Mouse (Mus musculus) erythroid progenitor cell, adult 5-6 weeks (primary cell): ENCODE measurements around the gene Kifc3. TPM values are rescaled to one million over a fixed set of nuclear protein-coding genes. Genes with fewer than 3 reads are reported as not detected.
"Not testable (repeated sequence)": the region's sequence is repeated elsewhere in the genome, so short reads cannot be mapped to it uniquely, and the experiment has no call there.

Source experiments
- ATAC-seq: replicated peaks from 2 replicates; pipeline ENCODE4 v1.8.0; 2016; ENCODE audit warnings: moderate number of reproducible peaks, mild to moderate bottlenecking, moderate TSS enrichment, inconsistent platforms; ENCODE audit not compliant: poor library complexity, low FRiP score, severe bottlenecking
- total RNA-seq, 2 experiments: library from RNA; stranded (forward) in 1 of 2; stranded (reverse) in 1 of 2; fragments of 150-400 nt in 1 of 2; fragments of 186-747, 209-891 nt in 1 of 2; gene quantifications; 2 replicates each; pipeline versions ENCODE4 v1.2.3 to v1.2.4; 2015 to 2017; ENCODE audit warnings: low replicate concordance in 2 of 2

Kifc3 gene
- total RNA-seq, 2 experiments from 2014 or later, result 0.76 TPM; not detected in 1

DNA sequence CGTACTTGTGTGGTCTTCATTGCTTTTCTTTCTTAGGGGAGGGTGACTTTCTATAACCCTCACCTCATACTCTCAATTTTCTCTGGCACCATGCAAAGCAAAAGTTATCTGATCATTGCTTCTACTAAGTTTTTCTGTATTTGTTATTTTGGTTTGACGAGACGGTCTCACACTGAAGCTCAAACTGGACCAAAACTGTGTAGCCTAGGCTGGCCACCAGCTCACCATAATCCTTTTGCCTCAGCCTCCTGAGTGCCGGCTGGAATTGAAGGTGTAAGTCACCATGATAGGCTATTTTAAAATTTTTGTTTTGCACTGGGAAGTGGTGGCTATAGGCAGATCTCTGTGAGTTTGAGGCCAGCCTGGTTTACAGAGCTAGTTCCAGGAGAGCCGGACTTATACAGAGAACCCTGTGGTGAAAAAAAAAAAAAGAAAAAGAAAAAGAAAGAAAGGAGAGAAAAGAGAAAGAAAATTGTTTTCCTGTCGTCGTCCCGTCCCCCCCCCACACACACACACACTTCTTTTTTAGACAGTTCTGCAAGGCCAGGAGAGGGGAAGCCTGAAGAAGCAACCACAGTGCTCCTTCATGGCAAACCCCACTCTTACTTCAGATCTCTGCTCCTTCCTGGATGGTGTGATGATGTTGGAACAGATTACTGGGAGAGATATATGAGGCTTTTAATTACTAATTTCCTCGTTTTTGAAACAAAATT is 870 bp upstream of the Kifc3 start:
- ATAC-seq, result no peak

DNA sequence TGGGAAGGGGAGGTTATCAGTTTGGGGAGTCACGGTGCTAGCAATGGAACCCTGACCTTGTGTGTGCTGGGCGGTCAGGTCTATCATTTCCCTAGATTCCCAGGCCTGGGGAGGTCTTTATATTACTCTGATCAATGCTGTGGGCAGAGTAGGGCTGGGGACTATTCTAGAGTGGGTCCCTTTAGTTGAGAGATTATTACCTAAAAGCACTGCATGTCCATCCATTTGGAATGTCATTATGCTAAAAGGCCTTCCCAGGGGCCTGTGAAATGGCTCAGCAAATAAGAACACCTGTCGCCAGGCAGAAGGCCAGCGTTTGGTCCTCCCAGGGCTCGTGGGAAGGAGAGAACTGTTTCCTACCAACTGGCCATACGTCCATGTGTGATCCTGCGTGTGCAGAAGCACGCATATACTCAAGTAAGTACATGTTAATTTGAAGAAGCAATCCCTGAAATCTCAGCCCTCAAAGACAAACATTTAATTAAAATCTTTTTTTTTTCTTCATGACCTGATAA is 499 bp downstream of the Kifc3 start:
- no peak for ATAC-seq

DNA sequence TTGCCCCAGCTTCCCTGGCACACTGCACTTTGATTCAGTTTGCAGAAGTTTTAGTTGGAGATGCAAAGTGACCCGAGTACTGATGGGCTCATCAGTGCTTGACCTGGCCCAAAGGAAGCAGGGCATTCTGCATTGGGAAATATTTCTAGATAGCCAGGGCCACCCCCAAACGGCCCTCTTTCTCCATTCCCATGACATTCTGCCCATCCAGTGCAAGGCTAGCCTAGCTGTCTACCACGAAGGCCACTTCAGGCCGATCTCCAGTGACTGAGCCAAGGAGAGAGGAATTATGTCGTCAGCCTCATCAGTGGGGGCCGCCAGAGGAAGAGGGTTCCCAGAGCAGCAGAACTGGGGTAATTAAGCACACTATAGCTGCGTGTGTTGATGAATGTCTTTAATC is 1.1 kb downstream of the Kifc3 start:
- no peak for ATAC-seq

DNA sequence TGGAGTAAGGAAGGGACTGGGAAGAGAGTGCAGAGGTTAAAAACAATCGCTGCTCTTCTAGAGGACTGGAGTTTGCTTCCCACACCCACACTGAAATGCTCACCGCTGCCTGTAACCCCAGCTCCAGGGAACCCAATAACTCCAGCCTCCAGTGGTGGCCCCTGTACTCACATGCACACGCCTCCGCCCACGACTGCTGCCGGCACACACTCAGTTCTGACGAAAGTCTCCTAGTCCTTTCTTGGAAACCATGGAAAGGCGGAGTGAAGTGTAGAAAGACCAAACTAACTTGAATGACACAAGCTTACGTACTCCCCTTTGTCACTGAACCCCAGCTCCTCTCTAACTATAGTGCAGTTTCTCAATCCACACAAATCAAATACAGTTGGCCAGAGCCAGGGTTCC is 2.6 kb downstream of the Kifc3 start:
- ATAC-seq, result no peak

DNA sequence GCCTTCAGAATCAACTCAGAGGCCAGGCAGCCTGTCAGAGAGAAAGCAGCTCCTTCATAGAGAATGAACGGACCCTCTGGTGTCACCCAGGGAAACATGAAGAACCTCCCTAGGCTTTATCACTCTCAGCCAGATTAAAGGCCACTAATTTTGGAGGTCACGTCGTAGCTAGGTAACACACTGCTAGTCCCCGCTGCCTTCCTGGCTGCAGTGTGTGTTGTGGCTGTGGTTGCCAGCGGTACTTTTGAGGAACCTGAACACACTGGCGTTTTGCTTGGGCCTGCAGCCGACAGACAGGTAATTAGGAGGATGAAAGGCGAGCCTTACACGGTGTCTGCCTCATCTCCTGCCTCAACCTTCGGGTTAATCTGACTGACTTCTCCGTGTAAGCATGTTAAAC is 6.9 kb downstream of the Kifc3 start:
- no peak for ATAC-seq

DNA sequence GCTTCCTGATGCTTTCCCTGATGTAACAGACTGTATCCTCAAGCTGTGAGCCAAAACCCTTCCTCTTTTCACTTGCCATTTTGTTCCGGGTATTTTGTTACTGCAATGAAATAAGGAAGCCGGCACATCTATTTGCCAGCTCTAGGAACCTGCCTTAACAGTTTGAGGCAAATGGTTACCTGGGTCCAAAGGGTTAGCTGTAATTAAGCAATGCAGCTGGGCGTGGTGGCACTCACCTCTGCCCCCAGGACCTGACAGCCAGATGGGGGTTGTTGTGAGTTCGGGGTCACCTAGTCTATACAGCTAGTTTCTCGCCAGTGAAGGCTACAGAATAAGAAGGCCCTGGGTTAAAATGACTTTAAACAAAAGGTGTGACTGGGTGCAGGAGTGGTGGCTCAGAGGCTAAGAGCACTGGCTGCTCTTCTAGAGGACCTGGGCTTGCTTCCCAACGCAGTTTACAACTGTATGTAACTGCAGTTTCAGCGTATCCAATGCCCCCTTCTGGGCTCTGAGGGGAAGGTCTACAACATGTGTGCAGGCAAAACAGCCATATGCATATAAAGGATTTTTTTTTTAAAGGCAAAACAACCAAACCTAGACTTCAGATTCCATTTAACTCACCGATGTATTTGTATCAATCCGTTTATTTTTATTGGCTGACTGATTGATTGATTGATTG is 11.0 kb downstream of the Kifc3 start:
- ATAC-seq, result no peak

DNA sequence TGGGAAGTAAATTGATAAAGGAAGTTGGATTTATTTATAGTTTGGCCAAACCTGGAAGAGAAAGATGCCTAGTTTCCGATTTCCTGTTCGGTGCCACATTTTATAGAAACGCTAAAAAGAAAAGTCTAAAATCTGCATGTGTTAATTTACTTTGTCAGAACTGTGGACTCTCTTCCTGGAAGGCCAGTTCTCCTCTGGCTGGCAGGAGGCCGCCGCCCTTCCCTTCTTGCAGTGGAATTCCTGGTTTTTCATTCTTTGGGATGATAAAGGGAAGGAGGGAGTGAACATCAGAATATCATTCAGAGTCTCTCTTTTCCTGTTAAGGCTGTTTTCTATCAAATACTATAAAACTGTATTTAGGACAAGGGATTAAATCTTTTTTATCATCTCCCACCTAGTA is 15.0 kb downstream of the Kifc3 start:
- no peak for ATAC-seq

DNA sequence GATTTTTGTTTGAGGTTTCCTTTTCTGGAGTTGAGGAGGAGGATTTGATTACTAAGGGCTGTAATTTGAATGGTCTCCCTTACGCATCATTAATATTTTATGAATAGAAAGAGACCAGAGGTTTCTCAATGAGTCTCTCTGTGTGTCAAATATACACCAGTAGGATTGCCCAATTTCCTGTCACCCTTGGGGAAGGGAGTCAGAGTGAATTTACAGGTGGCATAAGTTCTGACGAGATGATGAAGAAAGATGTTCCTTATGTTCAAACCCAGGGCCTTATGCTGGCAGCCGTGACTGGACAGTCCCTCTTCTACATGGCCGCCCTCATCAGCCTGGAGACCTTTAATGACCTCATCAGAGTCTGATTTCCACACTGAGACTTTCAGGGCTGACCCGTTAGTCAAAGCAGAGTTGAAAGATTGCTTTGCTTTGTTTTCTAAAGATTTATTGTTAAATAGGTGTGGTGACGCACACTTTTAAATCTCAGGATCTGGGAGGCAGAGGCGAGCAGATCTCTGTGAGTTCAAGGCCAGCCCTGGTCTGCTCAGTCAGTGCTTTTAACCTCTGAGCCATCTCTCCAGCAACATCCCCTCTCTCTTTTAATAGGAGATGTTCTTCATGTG is 16.6 kb downstream of the Kifc3 start:
- no peak for ATAC-seq

DNA sequence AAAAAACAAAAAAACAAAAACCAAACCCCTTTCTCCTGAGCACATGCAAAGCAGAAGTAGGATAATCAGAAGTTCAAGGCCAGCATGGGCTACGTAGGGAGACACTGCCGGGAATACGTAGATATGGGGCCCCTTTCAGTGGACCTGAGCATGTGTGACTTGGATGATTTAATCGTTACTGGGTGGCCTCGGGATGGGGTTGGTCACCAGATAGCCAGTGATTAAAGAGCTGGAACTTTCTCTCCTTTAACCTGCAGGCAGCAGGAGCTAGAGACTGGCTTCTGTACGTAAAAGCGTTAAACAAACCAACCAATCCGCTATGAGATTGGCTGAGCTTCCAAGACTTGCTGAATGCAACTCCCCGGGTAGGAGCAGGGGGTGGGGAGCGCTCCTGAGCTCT is 17.5 kb downstream of the Kifc3 start:
- ATAC-seq, result no peak

DNA sequence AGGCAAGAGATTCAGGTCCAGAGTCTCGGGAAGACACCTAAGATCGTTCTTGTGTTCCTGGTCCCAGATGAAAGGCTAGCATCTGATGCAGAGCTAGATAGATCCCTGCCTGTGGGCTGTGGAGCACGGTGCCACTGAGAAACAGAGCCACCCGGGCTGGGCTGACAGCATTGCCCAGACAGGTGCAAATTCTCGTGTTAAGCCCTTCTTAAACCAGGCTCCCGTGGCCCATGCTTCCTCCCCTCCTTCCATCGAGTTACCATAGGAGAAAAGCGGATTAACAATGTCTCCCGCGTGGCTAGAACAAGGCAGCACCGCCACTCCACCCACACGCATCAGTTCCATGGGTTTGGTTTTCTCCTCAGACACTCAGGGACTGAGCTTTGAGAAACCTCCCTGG is 18.4 kb downstream of the Kifc3 start:
- ATAC-seq, result no peak

DNA sequence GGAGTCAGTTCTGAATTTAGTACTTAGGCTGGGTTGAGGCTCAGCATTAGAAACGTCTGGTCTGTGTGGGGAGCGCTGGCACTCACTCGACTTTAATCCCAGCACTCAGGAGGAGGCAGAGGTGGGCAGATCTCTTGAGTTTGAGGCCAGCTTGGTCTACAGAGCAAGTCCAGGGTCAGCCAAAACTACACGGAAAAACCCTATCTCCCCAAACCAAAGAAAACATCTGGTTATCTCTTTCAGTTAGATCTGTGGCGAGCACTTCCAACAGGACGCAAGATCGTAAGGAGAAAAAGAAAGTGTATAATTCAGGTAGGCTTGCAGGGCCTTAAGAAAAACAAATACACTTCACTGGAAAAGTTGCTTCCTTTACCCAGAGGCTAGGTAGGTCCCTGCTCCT is 20.8 kb downstream of the Kifc3 start:
- ATAC-seq, result no peak

DNA sequence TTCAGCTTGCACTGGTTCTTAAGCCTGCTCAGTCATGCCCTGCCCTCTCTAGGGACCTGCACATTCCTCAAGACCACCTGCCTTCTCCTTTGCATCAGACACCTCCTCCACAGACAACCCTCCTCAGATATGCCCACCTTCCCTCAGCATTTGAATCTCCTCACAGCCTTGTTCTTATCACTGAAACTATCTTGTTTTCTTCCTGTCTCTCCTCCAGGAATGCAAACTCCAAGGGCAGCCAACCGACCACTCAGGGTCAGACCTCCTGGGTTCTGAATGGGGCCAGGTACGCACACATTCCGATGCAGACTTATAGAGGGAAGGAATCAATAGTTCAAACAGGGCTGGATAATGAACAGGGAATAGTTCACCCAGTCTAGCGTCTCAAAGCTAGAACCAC is 24.4 kb downstream of the Kifc3 start:
- ATAC-seq, result no peak

DNA sequence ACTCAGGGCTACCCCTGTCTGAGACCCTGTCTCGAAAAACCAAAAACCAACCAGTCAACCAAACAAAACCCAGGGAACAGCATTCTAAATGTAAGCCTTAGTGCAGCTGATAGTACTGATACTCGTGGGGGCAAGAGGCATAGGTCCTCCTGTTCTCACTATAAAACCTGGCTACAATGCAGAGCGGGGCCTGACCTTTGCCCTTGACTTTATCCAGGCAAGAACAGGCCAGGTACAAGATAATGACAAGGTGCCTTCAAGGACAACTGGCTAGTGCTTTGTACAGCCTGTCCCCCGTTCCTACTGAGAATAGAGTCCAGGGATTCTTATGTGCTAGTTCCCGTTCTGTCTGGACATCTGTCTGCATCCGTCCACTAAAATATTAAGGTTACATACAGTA is 25.6 kb downstream of the Kifc3 start:
- no peak for ATAC-seq

DNA sequence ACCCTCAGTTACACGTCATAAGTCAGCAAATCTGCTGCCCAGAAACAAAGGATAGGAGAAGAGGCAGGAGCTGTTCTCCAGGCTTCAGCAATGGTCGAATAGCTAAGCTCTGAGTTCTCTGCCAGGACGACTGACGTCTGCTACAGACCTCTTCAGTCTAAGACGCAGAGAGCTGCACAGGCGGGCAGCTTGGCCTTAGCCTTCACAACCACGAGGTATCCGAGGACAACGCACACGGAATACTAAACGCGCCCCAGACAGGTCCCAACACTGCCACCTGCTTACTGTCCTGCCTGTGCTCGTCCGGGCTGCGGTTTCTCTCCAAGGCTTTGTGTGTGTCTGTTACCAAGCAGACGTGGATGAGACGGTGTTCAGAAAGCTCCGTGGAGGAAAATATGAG is 26.8 kb downstream of the Kifc3 start:
- no peak for ATAC-seq

DNA sequence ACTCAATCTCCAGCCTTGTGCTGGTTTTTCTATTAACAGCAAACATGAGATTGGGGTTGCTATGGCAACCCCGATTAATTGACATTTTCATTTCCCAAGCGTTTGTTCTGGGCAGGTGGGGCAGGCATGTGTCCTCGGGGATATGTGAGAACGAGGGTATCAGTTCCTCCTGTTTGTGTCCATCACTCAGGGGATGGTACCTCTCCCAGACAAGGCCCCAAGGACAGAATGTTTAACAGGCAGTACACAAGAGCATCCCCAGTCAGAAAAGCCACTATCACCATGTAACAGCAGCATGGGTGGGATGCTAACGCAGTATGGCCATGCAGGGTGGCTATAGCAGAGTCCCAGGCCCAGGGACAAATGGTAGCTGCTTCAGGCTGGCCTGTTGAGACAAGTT is 27.3 kb downstream of the Kifc3 start:
- no peak for ATAC-seq

DNA sequence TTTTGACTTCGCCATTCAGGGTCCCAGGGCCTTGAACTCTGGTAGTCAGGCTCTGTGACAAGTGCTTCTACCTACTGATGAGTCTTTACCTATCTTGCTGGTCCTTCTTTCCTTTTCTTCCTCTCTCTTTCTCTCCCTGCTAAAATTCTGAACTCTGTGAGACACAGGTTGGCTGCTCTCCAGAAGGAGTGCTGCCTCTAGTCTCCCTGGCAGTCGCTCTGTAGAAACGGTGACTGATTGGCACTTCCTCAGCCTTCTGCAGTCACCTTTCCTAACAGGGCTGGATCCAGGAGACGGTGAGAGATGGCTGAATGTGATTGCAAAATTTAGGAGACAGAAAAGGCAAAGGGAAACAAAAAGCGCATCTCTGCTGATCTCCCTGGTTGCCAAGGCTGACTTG is 30.2 kb downstream of the Kifc3 start:
- no peak for ATAC-seq

DNA sequence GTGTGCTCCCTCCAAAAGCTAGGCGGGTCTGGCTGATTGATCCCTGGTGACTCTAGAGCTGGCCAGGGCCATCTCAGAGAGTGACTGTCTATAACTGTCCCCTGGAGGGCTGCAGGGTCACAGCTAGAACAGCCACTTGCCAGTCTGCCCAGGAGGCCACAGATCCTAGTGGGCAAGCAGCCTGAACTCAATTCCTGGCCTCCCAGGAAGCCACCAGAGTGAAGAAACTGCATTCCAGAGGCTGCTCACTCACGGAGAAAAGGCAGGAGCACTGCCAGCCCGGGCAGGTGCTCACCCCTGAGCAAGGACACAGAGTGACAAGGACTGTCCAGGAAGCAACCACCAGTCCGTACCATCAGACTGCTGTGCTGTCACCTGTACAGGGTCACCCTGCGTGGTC is 34.9 kb downstream of the Kifc3 start:
- no peak for ATAC-seq

DNA sequence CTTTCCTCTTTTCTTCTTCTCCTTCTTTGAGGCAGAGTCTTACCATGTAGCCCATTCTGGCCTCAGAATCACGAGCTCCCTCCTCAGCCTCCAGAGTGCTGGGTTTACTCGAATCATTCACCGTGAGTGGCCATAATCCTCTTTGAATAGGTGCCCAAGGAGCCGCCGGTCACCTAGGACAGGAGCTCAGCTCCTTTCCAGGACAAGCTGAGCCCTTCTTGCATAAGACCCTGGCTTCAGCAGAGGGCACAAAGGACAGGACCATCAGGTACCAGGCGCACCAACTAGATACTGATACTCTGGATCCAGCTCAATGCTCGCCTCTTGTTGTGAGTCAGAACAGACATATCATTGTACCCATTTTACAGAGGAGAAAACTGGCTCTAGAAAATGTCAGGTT is 36.2 kb downstream of the Kifc3 start:
- no peak for ATAC-seq

DNA sequence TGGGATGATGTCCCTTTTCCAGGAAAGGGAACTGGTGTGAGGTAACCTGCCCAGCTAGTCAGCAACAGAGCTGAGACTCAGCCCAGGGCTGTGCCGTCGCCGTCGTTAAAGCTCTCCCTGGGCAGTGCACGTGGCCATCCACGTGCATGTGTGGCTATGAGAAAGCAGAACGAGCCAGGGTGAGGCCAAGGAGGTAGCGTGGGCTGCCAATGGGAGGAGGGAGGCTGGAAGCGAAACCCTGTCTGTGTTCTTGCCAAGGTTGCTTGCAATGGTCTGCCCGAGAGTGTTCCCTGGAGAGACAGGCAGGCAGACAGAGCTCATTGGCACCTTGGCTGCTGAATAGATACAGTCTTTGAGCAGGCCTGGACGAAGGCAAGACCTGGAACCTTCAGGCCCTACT is 36.7 kb downstream of the Kifc3 start:
- ATAC-seq, result no peak

DNA sequence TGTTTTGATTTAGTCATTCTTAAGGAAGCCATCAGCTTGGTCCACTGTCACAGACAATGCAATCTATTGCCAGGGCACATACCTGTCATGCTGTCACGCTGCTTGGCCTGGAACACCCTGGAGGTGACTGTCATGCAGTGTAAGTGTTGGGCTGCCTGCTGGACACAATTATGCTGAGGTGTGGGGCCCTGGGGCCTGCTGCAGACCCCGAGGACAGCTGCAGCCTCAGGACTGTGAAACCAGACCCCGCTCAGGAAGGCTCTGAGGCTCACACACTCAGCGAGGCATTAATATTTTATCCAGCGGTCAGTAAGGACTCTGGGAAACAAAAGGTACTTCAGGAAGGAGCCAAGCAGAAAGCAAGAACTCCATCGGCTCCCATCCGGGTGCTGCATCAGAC is 38.1 kb downstream of the Kifc3 start:
- ATAC-seq, result no peak

DNA sequence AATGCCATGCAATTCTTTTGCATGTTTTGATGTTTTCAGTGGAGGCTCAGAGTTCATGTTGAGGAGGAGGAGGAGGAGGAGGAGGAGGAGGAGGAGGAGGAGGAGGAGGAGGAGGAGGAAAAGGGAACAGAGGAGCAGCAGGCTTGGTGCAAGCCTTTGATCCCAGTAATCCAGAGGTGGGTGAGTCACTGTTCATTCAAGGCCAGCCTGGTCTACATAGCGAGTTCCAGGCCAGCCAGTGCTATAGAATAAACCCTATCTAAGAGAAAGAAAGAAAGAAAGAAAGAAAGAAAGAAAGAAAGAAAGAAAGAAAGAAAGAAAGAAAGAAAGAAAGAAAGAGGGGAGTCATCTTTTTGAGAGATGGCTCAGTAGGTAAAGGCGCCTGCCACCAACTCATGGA is 38.6 kb downstream of the Kifc3 start:
- not testable (repeated sequence) for ATAC-seq
